ENCODE assay signal across 18 mouse cellular contexts in the genomic region with DNA sequence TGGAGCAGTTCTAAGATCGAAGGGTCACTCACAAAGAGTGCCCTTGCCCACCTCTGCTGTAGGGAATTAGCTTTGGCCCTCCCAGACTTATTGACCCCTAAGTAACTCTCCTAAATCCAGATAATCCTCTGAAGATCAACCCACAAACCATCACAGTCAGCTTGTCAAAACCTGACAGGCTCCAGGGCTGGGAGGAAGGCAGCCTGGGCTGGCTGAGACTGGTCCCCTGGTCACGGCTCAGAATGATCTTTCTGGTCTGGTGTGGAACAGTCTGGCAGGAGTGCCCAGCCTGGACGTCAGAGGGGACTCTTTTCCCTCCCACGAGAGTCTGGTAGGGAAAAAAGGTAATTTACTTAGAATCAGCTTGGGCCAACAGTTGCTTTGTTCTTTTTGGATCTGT.
DNase-seq lines count a peak whose midpoint lies in the region; ATAC-seq and TF ChIP-seq lines count a peak whose summit lies in the region.
"Had no signal": no experiment of that assay in that cellular context is flagged by ENCODE, and none has a peak within 500 bp of the region (broad histone marks: within the 10 kb centered on the region; RNA-seq: fewer than 3 reads in every experiment).

No protein-coding gene starts in this region.

- WGBS in forebrain, embryonic 10.5 days, result 12% methylated on average over 4 of the region's 4 CpGs
- 13% methylated on average over 4 of the region's 4 CpGs for WGBS in forebrain, embryonic 13.5 days
- 42% methylated on average over 4 of the region's 4 CpGs for WGBS in hindbrain, postnatal 0 days
- 43% methylated on average over 4 of the region's 4 CpGs for WGBS in hindbrain, embryonic 14.5 days
- 21% methylated on average over 4 of the region's 4 CpGs for WGBS in limb, embryonic 12.5 days

- no peaks in the 10 kb centered on the region for H3K9me3 ChIP-seq in forebrain, embryonic 10.5 days
- H3K9me3 ChIP-seq in forebrain, embryonic 13.5 days (replicated peaks), result no peaks in the 10 kb centered on the region
- H3K9me3 ChIP-seq in hindbrain, postnatal 0 days (ENCODE audit: low read length), result no peaks in the 10 kb centered on the region
- H3K9me3 ChIP-seq in hindbrain, embryonic 14.5 days (ENCODE audit: control insufficient read depth, low read length), result no peaks in the 10 kb centered on the region
- no peaks in the 10 kb centered on the region for H3K9me3 ChIP-seq in limb, embryonic 12.5 days
- H3K9me3 ChIP-seq: heart, embryonic 13.5 days had no signal

- no peaks in the 10 kb centered on the region for H3K36me3 ChIP-seq in forebrain, embryonic 10.5 days (replicated peaks)
- H3K36me3 ChIP-seq in forebrain, embryonic 13.5 days (ENCODE audit: poor library complexity, severe bottlenecking), result no peaks in the 10 kb centered on the region
- no peaks in the 10 kb centered on the region for H3K36me3 ChIP-seq in hindbrain, postnatal 0 days (ENCODE audit: insufficient read depth, low read length)
- H3K36me3 ChIP-seq in hindbrain, embryonic 14.5 days (replicated peaks; ENCODE audit: control insufficient read depth, insufficient read depth), result no peaks in the 10 kb centered on the region
- H3K36me3 ChIP-seq in limb, embryonic 12.5 days, result no peaks in the 10 kb centered on the region
- H3K36me3 ChIP-seq: heart, embryonic 13.5 days had no signal

- TF ChIP-seq CTCF in hindbrain, postnatal 0 days (IDR thresholded peaks at IDR 0.05; ENCODE audit: low read depth), result no peak

- H3K27ac ChIP-seq in forebrain, embryonic 10.5 days, result peak overlapping the region; percentile 81
- H3K27ac ChIP-seq in forebrain, embryonic 13.5 days, result no peak overlapping the region
- H3K27ac ChIP-seq in hindbrain, postnatal 0 days, result 0 out of 2 replicates have a peak overlapping the region, but pooled peaks have one; percentile 6
- no peak overlapping the region for H3K27ac ChIP-seq in hindbrain, embryonic 14.5 days
- H3K27ac ChIP-seq in limb, embryonic 12.5 days, result peak overlapping the region; percentile 74
- H3K27ac ChIP-seq: heart, embryonic 13.5 days; left cerebral cortex, adult 2 months; macrophage had no signal

- no peak for ATAC-seq in forebrain, embryonic 13.5 days
- ATAC-seq in hindbrain, postnatal 0 days, result no peak
- no peak; the same call in 1 of the 2 replicates for ATAC-seq in hindbrain, embryonic 14.5 days (ENCODE audit: low FRiP score)
- no peak for ATAC-seq in limb, embryonic 12.5 days (ENCODE audit: insufficient number of reproducible peaks, insufficient read depth, low FRiP score, low TSS enrichment, low read depth)
- ATAC-seq: midbrain, embryonic 16.5 days had no signal

- no peak overlapping the region for H3K9ac ChIP-seq in forebrain, embryonic 13.5 days
- no peak overlapping the region for H3K9ac ChIP-seq in hindbrain, postnatal 0 days (replicated peaks; ENCODE audit: low read length)
- no peak overlapping the region for H3K9ac ChIP-seq in hindbrain, embryonic 14.5 days
- no peak overlapping the region for H3K9ac ChIP-seq in limb, embryonic 12.5 days (replicated peaks)
- H3K9ac ChIP-seq: heart, embryonic 13.5 days had no signal

- DNase-seq in forebrain, embryonic 10.5 days (ENCODE audit: extremely low spot score, low spot score), result no peak
- DNase-seq in hindbrain, postnatal 0 days (ENCODE audit: low spot score), result peak; percentile 23
- no peak for DNase-seq in hindbrain, embryonic 14.5 days (ENCODE audit: low spot score)
- peak; percentile 37 for DNase-seq in embryo, embryonic 9.5 days (ENCODE audit: extremely low spot score)
- DNase-seq in spleen, postnatal 4 days (ENCODE audit: low spot score in 2 of 2), result no peak
- DNase-seq in right cerebral cortex, postnatal 4 days, result no peak
- DNase-seq: adrenal gland, postnatal 25 days; cerebellum, adult 8-10 months; gastrocnemius, postnatal 36 days; kidney, adult 2 months; liver; lung, adult 18-20 months had no signal

- H3K4me3 ChIP-seq in forebrain, embryonic 10.5 days, result no peak overlapping the region
- no peak overlapping the region for H3K4me3 ChIP-seq in forebrain, embryonic 13.5 days
- H3K4me3 ChIP-seq in hindbrain, postnatal 0 days (ENCODE audit: low read length), result no peak overlapping the region
- H3K4me3 ChIP-seq in hindbrain, embryonic 14.5 days (replicated peaks; ENCODE audit: low read length), result no peak overlapping the region
- no peak overlapping the region for H3K4me3 ChIP-seq in limb, embryonic 12.5 days (replicated peaks)
- H3K4me3 ChIP-seq: heart, embryonic 13.5 days; left cerebral cortex, adult 2 months had no signal

- H3K4me2 ChIP-seq in forebrain, embryonic 13.5 days, result no peak overlapping the region
- H3K4me2 ChIP-seq in hindbrain, postnatal 0 days (ENCODE audit: low read depth, low read length), result no peak overlapping the region
- no peak overlapping the region for H3K4me2 ChIP-seq in hindbrain, embryonic 14.5 days (replicated peaks)
- H3K4me2 ChIP-seq in limb, embryonic 12.5 days, result no peak overlapping the region
- H3K4me2 ChIP-seq: heart, embryonic 13.5 days had no signal

- H3K27me3 ChIP-seq in forebrain, embryonic 10.5 days (ENCODE audit: poor library complexity, severe bottlenecking), result peaks cover 14% of the 10 kb centered on the region
- peaks cover 1% of the 10 kb centered on the region; the same call in 1 of the 2 replicates for H3K27me3 ChIP-seq in forebrain, embryonic 13.5 days
- no peaks in the 10 kb centered on the region for H3K27me3 ChIP-seq in hindbrain, postnatal 0 days (ENCODE audit: insufficient read depth, low read length)
- no peaks in the 10 kb centered on the region for H3K27me3 ChIP-seq in hindbrain, embryonic 14.5 days (ENCODE audit: control insufficient read depth, insufficient read depth, low read length)
- no peaks in the 10 kb centered on the region for H3K27me3 ChIP-seq in limb, embryonic 12.5 days
- H3K27me3 ChIP-seq: heart, embryonic 13.5 days had no signal

- H3K4me1 ChIP-seq in forebrain, embryonic 10.5 days, result peaks cover 43% of the 10 kb centered on the region
- peaks cover 7% of the 10 kb centered on the region for H3K4me1 ChIP-seq in forebrain, embryonic 13.5 days
- H3K4me1 ChIP-seq in hindbrain, postnatal 0 days (ENCODE audit: insufficient read depth, low read length), result no peaks in the 10 kb centered on the region
- no peaks in the 10 kb centered on the region for H3K4me1 ChIP-seq in hindbrain, embryonic 14.5 days (replicated peaks; ENCODE audit: control insufficient read depth, insufficient read depth, low read length)
- H3K4me1 ChIP-seq in limb, embryonic 12.5 days (replicated peaks), result peaks cover 35% of the 10 kb centered on the region

Comparison
In these comparisons a context has a peak if more than half of its experiments do, and no peak if none do; other contexts are left out.
1. DNase-seq: peak in hindbrain, postnatal 0 days (single experiment) and embryo, embryonic 9.5 days (single experiment); none in forebrain, embryonic 10.5 days (single experiment), hindbrain, embryonic 14.5 days (single experiment), spleen, postnatal 4 days (0 of 2) and right cerebral cortex, postnatal 4 days (single experiment).
2. H3K27ac ChIP-seq: peak in forebrain, embryonic 10.5 days (single experiment), hindbrain, postnatal 0 days (single experiment) and limb, embryonic 12.5 days (single experiment); none in forebrain, embryonic 13.5 days (single experiment) and hindbrain, embryonic 14.5 days (single experiment).